Comparison of ENCODE assay signal across 8 mouse cellular contexts in genomic region chr11:88803231-88804010, GRCm38 (mm10).
DNase-seq lines count a peak whose midpoint lies in the region; ATAC-seq lines count a peak whose summit lies in the region.

No protein-coding gene starts in this region.

- H3K4me3 ChIP-seq in heart, embryonic 14.5 days (ENCODE audit: control insufficient read depth in 1 of 2, insufficient read depth in 1 of 2, low read depth in 1 of 2, low read length in 2 of 2) = peak overlapping the region; percentile 21 to 28; a peak in 3 of 4 replicates
- no peak overlapping the region for H3K4me3 ChIP-seq in liver, embryonic 13.5 days (replicated peaks)

- DNase-seq in ES-CJ7 (ENCODE audit: low read depth, low spot score) (peak; percentile 78), R1 (ENCODE audit: low read depth, low spot score) (peak; percentile 72)
- no peak for DNase-seq in liver, embryonic 13.5 days
- DNase-seq in thymus, postnatal 14 days = no peak
- DNase-seq in spleen, postnatal 4 days (ENCODE audit: low spot score in 2 of 2) = no peak
- no peak for DNase-seq in left cerebral cortex, adult 18-20 months (ENCODE audit: low spot score in 2 of 2)

- peaks cover 0 to 7% of the 10 kb centered on the region in 2 experiments; a peak in 1 of 4 replicates for H3K4me1 ChIP-seq in heart, embryonic 14.5 days (ENCODE audit: control insufficient read depth in 2 of 2, insufficient read depth in 2 of 2, low read length in 2 of 2)
- no peaks in the 10 kb centered on the region for H3K4me1 ChIP-seq in liver, embryonic 13.5 days (replicated peaks)

- peak overlapping the region; percentile 18 to 44 for H3K27ac ChIP-seq in heart, embryonic 14.5 days (replicated peaks in 1 of 2; ENCODE audit: control insufficient read depth in 1 of 2, insufficient read depth in 1 of 2, low read depth in 2 of 2, low read length in 2 of 2)
- no peak overlapping the region for H3K27ac ChIP-seq in liver, embryonic 13.5 days

- H3K36me3 ChIP-seq in heart, embryonic 14.5 days (ENCODE audit: control insufficient read depth, insufficient read depth, low read length) = no peaks in the 10 kb centered on the region
- H3K36me3 ChIP-seq in liver, embryonic 13.5 days = no peaks in the 10 kb centered on the region

- H3K9me3 ChIP-seq in heart, embryonic 14.5 days (ENCODE audit: control insufficient read depth, low read length) = no peaks in the 10 kb centered on the region
- H3K9me3 ChIP-seq in liver, embryonic 13.5 days (replicated peaks) = no peaks in the 10 kb centered on the region

- 34% methylated on average over 31 of the region's 31 CpGs for WGBS in heart, embryonic 14.5 days
- WGBS in liver, embryonic 13.5 days (ENCODE audit: insufficient replicate concordance) = 47% methylated on average over 31 of the region's 31 CpGs

- H3K4me2 ChIP-seq in heart, embryonic 14.5 days (ENCODE audit: low read length) = peak overlapping the region; percentile 58
- H3K4me2 ChIP-seq in liver, embryonic 13.5 days = peak overlapping the region; percentile 8; the same call in 1 of the 2 replicates

- no peak for ATAC-seq in heart, embryonic 14.5 days (ENCODE audit: insufficient number of reproducible peaks, insufficient read depth, low FRiP score, low read depth)
- ATAC-seq in liver, embryonic 13.5 days (ENCODE audit: low read depth) = no peak
- ATAC-seq in cerebellum, adult (ENCODE audit: insufficient number of reproducible peaks, low FRiP score, low TSS enrichment) = no peak

- H3K27me3 ChIP-seq in heart, embryonic 14.5 days (ENCODE audit: control insufficient read depth, insufficient read depth, low read length) = no peaks in the 10 kb centered on the region
- peaks cover 10% of the 10 kb centered on the region for H3K27me3 ChIP-seq in liver, embryonic 13.5 days

- peak overlapping the region; percentile 44 for H3K9ac ChIP-seq in heart, embryonic 14.5 days (ENCODE audit: low read length)
- H3K9ac ChIP-seq in liver, embryonic 13.5 days = no peak overlapping the region

Comparison
In these comparisons a context has a peak if more than half of its experiments do, and no peak if none do; other contexts are left out.
1. DNase-seq: peak in ES-CJ7 (single experiment) and R1 (single experiment); none in liver, embryonic 13.5 days (single experiment), thymus, postnatal 14 days (single experiment), spleen, postnatal 4 days (0 of 2) and left cerebral cortex, adult 18-20 months (0 of 2).